Mouse (Mus musculus) natural killer cell, adult 2 months (primary cell): ENCODE data around the gene Sh3bgrl2.

Experiments
- DNase-seq, 2 experiments: peaks; one replicate each; pipeline ENCODE4 v3.0.0; 2022; ENCODE audit warnings: low spot score in 2 of 2

Gene Sh3bgrl2

GRCm38 (mm10) chr9:83628669-83629612, 80.8 kb downstream of the Sh3bgrl2 start:
- no peak for DNase-seq

- DNase-seq = no peak
These were observed 82.2 kb downstream of the Sh3bgrl2 start for GRCm38 (mm10) chr9:83630341-83630740.

- DNase-seq = no peak
These were observed 83.8 kb downstream of the Sh3bgrl2 start for GRCm38 (mm10) chr9:83631920-83632319.

GRCm38 (mm10) chr9:83634703-83635102, 86.6 kb downstream of the Sh3bgrl2 start:
- DNase-seq = no peak

- DNase-seq = no peak
These were observed 87.9 kb downstream of the Sh3bgrl2 start for GRCm38 (mm10) chr9:83635997-83636396.

- DNase-seq = no peak
These were observed 95.0 kb downstream of the Sh3bgrl2 start for GRCm38 (mm10) chr9:83643139-83643538.

GRCm38 (mm10) chr9:83643833-83644232, 95.7 kb downstream of the Sh3bgrl2 start:
- DNase-seq = no peak

- no peak for DNase-seq
These were observed 98.1 kb downstream of the Sh3bgrl2 start for GRCm38 (mm10) chr9:83646215-83646614.

GRCm38 (mm10) chr9:83646691-83647090, 98.6 kb downstream of the Sh3bgrl2 start:
- DNase-seq = no peak

GRCm38 (mm10) chr9:83647919-83648705, 100.0 kb downstream of the Sh3bgrl2 start:
- DNase-seq = no peak

GRCm38 (mm10) chr9:83648733-83649132, 100.6 kb downstream of the Sh3bgrl2 start:
- DNase-seq = no peak

- DNase-seq = no peak
These were observed 103.9 kb downstream of the Sh3bgrl2 start for GRCm38 (mm10) chr9:83652015-83652414.

GRCm38 (mm10) chr9:83652590-83653172, 104.6 kb downstream of the Sh3bgrl2 start:
- DNase-seq = peak in 1 of 2 experiments; percentile 6

- DNase-seq = no peak
These were observed 106.5 kb downstream of the Sh3bgrl2 start for GRCm38 (mm10) chr9:83654601-83655000.

GRCm38 (mm10) chr9:83656960-83657651, 109.0 kb downstream of the Sh3bgrl2 start:
- no peak for DNase-seq

GRCm38 (mm10) chr9:83657652-83658002, 109.5 kb downstream of the Sh3bgrl2 start:
- no peak for DNase-seq

- DNase-seq = peak in 1 of 2 experiments; percentile 4
These were observed 111.0 kb downstream of the Sh3bgrl2 start for GRCm38 (mm10) chr9:83659081-83659480.

- DNase-seq = no peak
These were observed 113.7 kb downstream of the Sh3bgrl2 start for GRCm38 (mm10) chr9:83661811-83662210.

GRCm38 (mm10) chr9:83663981-83664897, 116.1 kb downstream of the Sh3bgrl2 start:
- DNase-seq = no peak

GRCm38 (mm10) chr9:83664951-83665350, 116.8 kb downstream of the Sh3bgrl2 start:
- no peak for DNase-seq

- peak in 1 of 2 experiments; percentile 7 for DNase-seq
These were observed 118.9 kb downstream of the Sh3bgrl2 start for GRCm38 (mm10) chr9:83667031-83667430.
